Mouse (Mus musculus): ENCODE results near the gene Kdm1b. TPM values are rescaled to one million over a fixed set of nuclear protein-coding genes. Genes with fewer than 3 reads are reported as not detected.

The Kdm1b gene
- polyA plus RNA-seq, 1 experiment: 11.4 TPM

DNA sequence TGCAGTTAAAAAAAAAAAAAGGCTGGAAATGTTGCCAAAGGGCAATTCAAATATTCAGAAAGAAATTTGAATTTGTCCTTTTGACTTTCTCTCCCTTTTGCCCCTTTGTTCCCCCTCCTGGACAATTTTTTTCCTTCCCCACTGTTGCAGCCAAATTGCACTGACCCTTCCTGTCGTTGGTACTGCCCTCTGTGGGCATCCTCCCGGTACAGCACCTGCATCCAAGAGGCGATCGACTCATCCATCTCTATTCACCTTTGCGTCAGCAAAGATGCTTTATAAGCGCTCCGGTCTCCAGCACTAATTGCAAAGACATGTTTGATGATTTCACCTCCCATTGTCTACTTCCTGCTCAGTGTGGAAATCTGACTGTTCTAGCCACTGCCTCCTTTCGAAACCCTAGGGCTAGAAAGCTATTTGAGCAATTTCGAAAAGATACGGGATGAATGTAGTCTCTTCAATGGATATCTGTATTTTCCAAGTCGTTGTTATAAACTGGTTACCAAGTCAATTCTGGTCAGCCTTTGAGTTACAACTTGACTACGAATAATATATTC lies 78.1 kb downstream of the Kdm1b start:
- DNase-seq: no peak
- Histone ChIP-seq H3K4me3 (ENCODE audit: insufficient read depth, low read depth, low read length) (no peak overlapping the region), H3K36me3 (ENCODE audit: control insufficient read depth, insufficient read depth, low read length) (no peaks in the 10 kb centered on the region), H3K4me1 (ENCODE audit: control insufficient read depth, insufficient read depth, low read length) (no peaks in the 10 kb centered on the region; the same call in 1 of the 2 replicates), H3K27me3 (replicated peaks; ENCODE audit: control insufficient read depth, insufficient read depth, low read length) (no peaks in the 10 kb centered on the region), H3K27ac (ENCODE audit: insufficient read depth, low read depth, low read length) (no peak overlapping the region)
- TF ChIP-seq POLR2A (IDR thresholded peaks at IDR 0.05; ENCODE audit: low read depth, low read length) (no peak), CTCF (conservative IDR thresholded peaks at IDR 0.05; ENCODE audit: insufficient read depth, insufficient read length, low read depth, low read length) (peak; percentile 34)
- WGBS: 53% methylated on average over 12 of the region's 12 CpGs

DNA sequence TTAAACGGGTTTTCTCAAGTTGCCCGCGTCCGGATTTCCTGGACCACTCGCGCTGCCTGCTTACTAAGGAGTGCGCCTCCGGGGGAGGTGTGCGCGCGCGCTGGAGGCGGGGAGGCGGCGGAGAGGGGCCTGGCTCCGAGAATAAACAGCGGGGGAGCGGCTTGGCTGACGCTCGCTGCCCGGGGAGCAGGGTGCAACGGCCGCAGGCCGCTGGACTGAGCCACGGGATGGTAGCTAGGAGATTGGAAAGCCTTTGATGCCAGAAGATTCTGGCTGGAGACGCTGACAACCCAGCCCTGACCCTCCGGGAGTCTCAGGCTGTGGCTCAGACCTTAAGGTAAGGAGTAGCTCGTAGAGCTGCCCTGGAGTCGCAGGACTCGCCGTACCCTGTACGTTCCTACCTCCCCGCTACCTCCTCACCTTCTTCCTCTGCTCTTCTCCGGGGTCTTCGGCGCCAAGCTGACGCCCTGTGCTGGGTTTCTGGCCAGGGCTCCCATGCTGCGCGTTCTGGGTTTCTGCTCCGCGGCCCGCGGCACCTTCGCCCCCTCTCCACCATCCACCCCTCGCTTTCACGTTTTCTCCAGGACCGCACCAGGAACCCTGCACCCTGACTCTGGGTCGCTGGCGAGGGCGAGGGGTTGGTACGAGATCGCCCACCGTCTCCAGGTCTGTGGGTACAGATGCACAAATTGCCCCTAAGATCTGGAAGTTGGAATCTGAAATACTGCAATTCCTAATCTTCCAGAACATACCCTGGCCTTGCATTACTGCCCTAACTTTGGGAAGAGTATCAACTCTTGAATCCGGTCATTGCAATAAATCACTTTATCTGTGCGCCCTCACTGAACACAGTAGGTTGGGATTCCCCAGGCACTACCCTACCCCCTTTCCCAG lies 79.5 kb downstream of the Kdm1b start, which contains the start of gene Rnf144b:
Gene Rnf144b, plus strand, starts transcription at position 120 of the 894 bp plus-strand sequence.
- TF ChIP-seq POLR2A (IDR thresholded peaks at IDR 0.05; ENCODE audit: low read depth, low read length): no peak
- TF ChIP-seq CTCF (conservative IDR thresholded peaks at IDR 0.05; ENCODE audit: insufficient read depth, insufficient read length, low read depth, low read length): no peak
- WGBS: 4% methylated on average over 55 of the region's 55 CpGs
- Histone ChIP-seq H3K36me3 (ENCODE audit: control insufficient read depth, insufficient read depth, low read length) (no peaks in the 10 kb centered on the region), H3K27me3 (replicated peaks; ENCODE audit: control insufficient read depth, insufficient read depth, low read length) (no peaks in the 10 kb centered on the region), H3K4me3 (ENCODE audit: insufficient read depth, low read depth, low read length) (peak within 1 kb of the TSS; percentile 18), H3K4me1 (ENCODE audit: control insufficient read depth, insufficient read depth, low read length) (no peaks in the 10 kb centered on the region; the same call in 1 of the 2 replicates), H3K27ac (ENCODE audit: insufficient read depth, low read depth, low read length) (no peak within 1 kb of the TSS)
- peak; percentile 19 for DNase-seq

DNA sequence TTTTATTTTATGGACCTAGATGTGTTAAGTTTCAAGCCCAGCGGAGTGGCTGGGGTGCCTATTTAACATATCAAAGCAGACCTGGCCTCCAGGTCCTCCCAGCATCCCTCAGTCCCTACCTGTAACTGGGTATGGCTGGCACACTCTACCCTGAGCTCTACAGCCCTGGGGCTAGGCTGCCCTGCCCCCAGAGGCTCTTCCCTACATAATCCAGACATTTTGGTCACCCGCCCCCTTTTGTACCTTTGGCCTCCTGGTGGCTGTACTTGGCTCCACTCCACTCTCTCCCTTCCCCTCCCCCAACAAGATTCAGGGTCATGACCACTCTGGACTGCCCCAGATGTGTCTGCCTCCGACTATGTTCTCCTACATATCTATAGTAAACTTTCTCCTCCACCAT lies 81.2 kb downstream of the Kdm1b start:
- Histone ChIP-seq H3K4me1 (ENCODE audit: control insufficient read depth, insufficient read depth, low read length) (no peaks in the 10 kb centered on the region; the same call in 1 of the 2 replicates), H3K36me3 (ENCODE audit: control insufficient read depth, insufficient read depth, low read length) (no peaks in the 10 kb centered on the region), H3K27me3 (replicated peaks; ENCODE audit: control insufficient read depth, insufficient read depth, low read length) (no peaks in the 10 kb centered on the region), H3K27ac (ENCODE audit: insufficient read depth, low read depth, low read length) (no peak overlapping the region), H3K4me3 (ENCODE audit: insufficient read depth, low read depth, low read length) (no peak overlapping the region)
- TF ChIP-seq POLR2A (IDR thresholded peaks at IDR 0.05; ENCODE audit: low read depth, low read length) (no peak), CTCF (conservative IDR thresholded peaks at IDR 0.05; ENCODE audit: insufficient read depth, insufficient read length, low read depth, low read length) (no peak)
- no peak for DNase-seq
- 48% methylated on average over 3 of the region's 3 CpGs for WGBS

DNA sequence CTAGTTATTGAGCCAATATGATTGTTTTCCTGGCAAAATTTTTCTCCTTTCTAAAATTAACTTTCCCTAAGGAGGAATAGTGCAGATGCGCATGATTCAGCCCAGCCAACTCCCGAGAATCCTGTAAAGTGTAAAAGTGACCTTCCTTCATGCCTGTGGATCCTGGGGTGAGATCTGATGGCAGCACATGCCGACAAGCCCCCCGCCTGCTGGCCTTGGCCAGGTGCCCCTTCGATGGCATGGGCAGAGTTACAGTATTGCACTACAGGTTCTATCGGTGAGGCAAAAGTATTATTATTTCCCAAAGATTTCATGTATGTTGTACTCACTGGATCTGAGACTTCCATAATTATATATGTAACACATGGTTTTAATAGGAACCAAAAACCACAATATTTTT lies 81.7 kb downstream of the Kdm1b start:
- H3K27ac ChIP-seq (ENCODE audit: insufficient read depth, low read depth, low read length): no peak overlapping the region
- no peak overlapping the region for H3K4me3 ChIP-seq (ENCODE audit: insufficient read depth, low read depth, low read length)
- no peak for DNase-seq
- H3K27me3 ChIP-seq (replicated peaks; ENCODE audit: control insufficient read depth, insufficient read depth, low read length): no peaks in the 10 kb centered on the region
- TF ChIP-seq CTCF (conservative IDR thresholded peaks at IDR 0.05; ENCODE audit: insufficient read depth, insufficient read length, low read depth, low read length) (no peak), POLR2A (IDR thresholded peaks at IDR 0.05; ENCODE audit: low read depth, low read length) (no peak)
- WGBS: 63% methylated on average over 6 of the region's 6 CpGs
- H3K4me1 ChIP-seq (ENCODE audit: control insufficient read depth, insufficient read depth, low read length): no peaks in the 10 kb centered on the region; the same call in 1 of the 2 replicates
- no peaks in the 10 kb centered on the region for H3K36me3 ChIP-seq (ENCODE audit: control insufficient read depth, insufficient read depth, low read length)

DNA sequence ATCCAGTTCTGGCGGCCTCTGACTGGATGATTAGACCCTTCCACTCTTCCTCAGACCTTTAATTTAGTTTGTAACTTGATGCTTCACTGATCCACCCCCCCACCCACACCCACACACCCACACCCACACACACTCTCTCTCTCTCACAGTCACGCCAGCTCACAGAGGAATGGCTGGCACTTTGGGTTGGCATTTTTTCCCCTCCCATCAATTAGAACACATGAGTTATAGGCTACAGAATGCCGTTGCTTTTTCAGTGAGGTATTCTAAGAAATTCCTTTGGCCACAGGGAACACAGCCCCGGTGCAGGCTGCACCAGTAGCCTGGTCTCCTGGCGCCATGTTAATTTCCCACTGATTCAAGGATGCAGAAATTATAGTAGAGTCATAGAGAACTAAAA lies 82.3 kb downstream of the Kdm1b start:
- WGBS: 44% methylated on average over 5 of the region's 5 CpGs
- Histone ChIP-seq H3K36me3 (ENCODE audit: control insufficient read depth, insufficient read depth, low read length) (no peaks in the 10 kb centered on the region), H3K4me1 (ENCODE audit: control insufficient read depth, insufficient read depth, low read length) (no peaks in the 10 kb centered on the region; the same call in 1 of the 2 replicates), H3K27me3 (replicated peaks; ENCODE audit: control insufficient read depth, insufficient read depth, low read length) (no peaks in the 10 kb centered on the region), H3K4me3 (ENCODE audit: insufficient read depth, low read depth, low read length) (no peak overlapping the region), H3K27ac (ENCODE audit: insufficient read depth, low read depth, low read length) (no peak overlapping the region)
- no peak for DNase-seq
- TF ChIP-seq POLR2A (IDR thresholded peaks at IDR 0.05; ENCODE audit: low read depth, low read length) (no peak), CTCF (conservative IDR thresholded peaks at IDR 0.05; ENCODE audit: insufficient read depth, insufficient read length, low read depth, low read length) (no peak)

DNA sequence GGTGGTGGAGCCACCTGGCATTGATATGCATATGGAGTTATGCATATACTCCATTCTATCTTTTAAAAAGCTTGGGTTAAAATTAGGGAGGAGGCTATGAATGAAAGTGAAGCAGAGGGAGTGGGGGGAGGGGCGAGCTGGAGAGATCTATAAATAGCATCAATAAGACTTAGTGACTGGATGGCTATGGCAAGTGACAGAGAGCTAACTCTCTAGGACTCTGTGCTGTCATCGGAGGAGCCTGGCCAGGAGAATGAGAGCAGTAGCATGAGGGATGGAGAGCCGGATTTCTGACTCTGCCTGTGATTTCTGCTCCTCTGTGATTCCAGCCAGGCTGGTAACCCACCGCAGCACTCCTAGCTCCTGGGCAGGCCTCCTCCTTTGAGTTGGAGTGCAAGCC lies 85.8 kb downstream of the Kdm1b start:
- Histone ChIP-seq H3K4me3 (ENCODE audit: insufficient read depth, low read depth, low read length) (no peak overlapping the region), H3K27ac (ENCODE audit: insufficient read depth, low read depth, low read length) (no peak overlapping the region), H3K27me3 (replicated peaks; ENCODE audit: control insufficient read depth, insufficient read depth, low read length) (no peaks in the 10 kb centered on the region), H3K4me1 (ENCODE audit: control insufficient read depth, insufficient read depth, low read length) (no peaks in the 10 kb centered on the region), H3K36me3 (ENCODE audit: control insufficient read depth, insufficient read depth, low read length) (no peaks in the 10 kb centered on the region)
- WGBS: 69% methylated on average over 4 of the region's 4 CpGs
- DNase-seq: no peak
- TF ChIP-seq POLR2A (IDR thresholded peaks at IDR 0.05; ENCODE audit: low read depth, low read length) (no peak), CTCF (conservative IDR thresholded peaks at IDR 0.05; ENCODE audit: insufficient read depth, insufficient read length, low read depth, low read length) (no peak)

DNA sequence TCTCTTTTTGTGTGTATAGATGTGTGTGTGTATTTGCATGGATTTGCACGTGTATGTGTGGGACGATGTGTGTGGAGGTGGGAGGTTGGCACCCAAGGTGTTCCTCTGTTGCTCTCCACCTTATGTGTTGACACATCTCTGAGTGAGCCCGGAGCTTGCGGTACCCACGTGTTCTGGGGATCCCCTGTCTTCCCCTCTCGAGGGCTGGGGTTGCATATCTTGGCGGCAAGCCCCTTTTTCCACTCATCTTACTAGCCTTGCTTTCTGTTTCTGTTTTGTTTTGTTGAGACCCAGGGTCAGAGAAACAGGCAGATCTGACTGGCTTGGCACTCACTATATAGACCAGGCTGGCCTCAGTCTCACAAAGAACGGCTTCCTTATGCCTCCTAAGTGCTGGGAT lies 89.8 kb downstream of the Kdm1b start:
- 82% methylated on average over 8 of the region's 8 CpGs for WGBS
- Histone ChIP-seq H3K27ac (ENCODE audit: insufficient read depth, low read depth, low read length) (no peak overlapping the region), H3K4me3 (ENCODE audit: insufficient read depth, low read depth, low read length) (no peak overlapping the region), H3K36me3 (ENCODE audit: control insufficient read depth, insufficient read depth, low read length) (no peaks in the 10 kb centered on the region), H3K27me3 (replicated peaks; ENCODE audit: control insufficient read depth, insufficient read depth, low read length) (no peaks in the 10 kb centered on the region), H3K4me1 (ENCODE audit: control insufficient read depth, insufficient read depth, low read length) (no peaks in the 10 kb centered on the region)
- TF ChIP-seq POLR2A (IDR thresholded peaks at IDR 0.05; ENCODE audit: low read depth, low read length) (no peak), CTCF (conservative IDR thresholded peaks at IDR 0.05; ENCODE audit: insufficient read depth, insufficient read length, low read depth, low read length) (no peak)
- DNase-seq: no peak
